Mouse (Mus musculus) spleen, postnatal 0 days (tissue): Measurements from ENCODE around the gene Snph. TPM values are rescaled to one million over a fixed set of nuclear protein-coding genes. Genes with fewer than 3 reads are reported as not detected.

Source experiments
- polyA plus RNA-seq: library from polyadenylated mRNA; unstranded; fragments of >200 nt; fragmentation: Nextera tagmentation; extraction: Ambion mirVana; gene quantifications from 2 replicates; pipeline ENCODE4 v1.2.1, GENCODE M21; 2015

The Snph gene
- 0.04 and 0.10 TPM in 2 replicates for polyA plus RNA-seq

DNA sequence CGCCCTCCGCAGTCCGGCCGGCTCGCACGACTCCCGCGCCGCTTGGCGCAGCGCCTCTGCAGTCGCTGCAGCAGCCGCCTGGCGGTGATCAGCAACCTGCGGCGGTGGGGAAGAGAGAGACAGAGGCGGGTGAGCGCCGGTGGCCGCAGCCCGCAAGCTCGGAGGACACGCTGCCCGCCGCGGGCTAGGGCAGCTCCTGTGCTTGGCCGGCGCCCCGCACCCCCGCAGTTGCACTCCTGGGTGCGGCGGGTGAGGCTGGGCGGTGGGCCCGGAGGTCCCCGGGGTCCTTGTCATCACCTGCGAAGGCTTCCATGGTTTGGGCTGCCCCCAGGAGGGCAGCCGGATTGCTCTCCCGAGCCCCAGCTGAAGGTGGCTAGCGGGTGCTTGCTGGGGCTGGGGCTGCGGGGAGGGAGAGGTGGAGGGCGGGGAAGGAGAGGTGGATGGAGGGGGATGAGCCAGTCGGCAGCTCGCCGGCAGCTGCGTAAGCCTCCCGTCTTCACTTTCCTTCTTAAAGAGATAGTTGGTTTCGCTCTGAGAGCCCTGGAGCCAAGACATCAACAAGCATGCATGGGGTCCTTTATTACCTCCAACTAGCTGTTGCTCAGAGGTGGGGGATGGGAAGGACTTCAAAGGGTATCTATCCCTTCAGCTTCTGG, at the start of gene Snph:
TSS of gene Snph (minus strand) at position 435 of the 656 bp plus-strand sequence.

DNA sequence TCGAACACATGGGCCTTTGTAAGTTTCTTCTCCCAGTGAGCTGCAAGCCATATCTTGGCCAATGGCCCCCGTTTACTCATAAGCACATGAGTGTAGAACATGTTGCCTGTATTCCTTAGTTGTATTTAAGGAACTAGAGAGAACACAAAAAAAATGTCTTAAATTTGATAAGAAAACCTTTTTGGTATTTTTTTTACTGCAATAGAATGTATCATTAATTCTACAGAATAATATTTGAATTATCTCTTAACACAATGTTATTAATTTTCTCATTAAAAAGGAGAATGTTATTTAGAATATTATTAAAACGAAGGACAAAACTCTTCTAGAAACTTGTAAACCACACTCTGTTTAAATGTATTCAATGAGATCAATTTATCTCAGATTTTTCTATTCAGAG, 36.0 kb upstream of the Snph start, which contains the start of gene Rad21l:
TSS of gene Rad21l (minus strand) at position 101 of the 400 bp plus-strand sequence.

GRCm38 (mm10) chr2:151571873-151572700, 60.3 kb downstream of the Snph start, which contains the start of gene Sdcbp2:
TSS of gene Sdcbp2 (plus strand) at chr2:151572622.

DNA sequence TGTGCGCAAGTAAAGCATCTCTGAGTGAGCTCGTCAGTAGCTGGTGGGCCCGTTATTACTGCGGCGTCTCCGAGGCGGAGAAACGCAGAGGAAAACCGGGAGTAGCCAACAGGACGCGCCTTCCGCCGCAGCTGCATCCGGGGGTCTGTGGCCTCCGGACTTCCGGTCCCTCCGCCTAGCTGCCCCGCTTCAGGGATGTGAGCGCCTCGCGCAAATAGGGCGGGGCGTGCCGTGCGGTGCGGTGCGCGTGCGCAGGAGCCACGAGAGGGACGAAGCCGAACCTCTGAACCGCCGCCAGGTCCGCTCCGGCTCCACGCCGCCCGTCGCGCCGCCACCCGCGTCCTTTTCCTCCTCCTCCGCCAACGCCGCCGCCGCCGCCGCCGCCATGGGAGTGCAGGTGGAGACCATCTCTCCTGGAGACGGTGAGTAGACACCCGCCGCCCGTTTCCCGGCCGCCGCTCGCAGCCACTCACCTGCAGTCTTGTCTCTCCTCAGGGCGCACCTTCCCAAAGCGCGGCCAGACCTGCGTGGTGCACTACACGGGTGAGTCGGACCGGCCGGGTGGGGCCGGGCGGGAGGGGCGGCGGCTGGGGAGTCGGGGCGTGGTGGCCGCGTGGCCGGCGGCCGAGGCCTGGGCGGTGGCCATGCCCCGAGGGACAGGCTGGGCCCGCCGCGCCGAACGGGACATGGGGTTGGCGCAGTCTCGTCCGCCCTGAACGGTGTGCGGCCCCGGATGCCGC, 89.9 kb downstream of the Snph start, which contains the start of gene Fkbp1a:
TSS of gene Fkbp1a (plus strand) at position 161 of the 740 bp plus-strand sequence.

Other genes with a start within 250 kb of the Snph start
- gene 4921509C19Rik, start 156.4 kb downstream of the Snph start, polyA plus RNA-seq, result not detected in 2 replicates
- 86.9 and 91.1 TPM in 2 replicates for gene Nsfl1c, start 138.4 kb downstream of the Snph start, polyA plus RNA-seq
- 154 and 171 TPM in 2 replicates for gene Fkbp1a, start 90.1 kb downstream of the Snph start, polyA plus RNA-seq
- gene Sdcbp2, start 60.0 kb downstream of the Snph start, polyA plus RNA-seq, result 0.27 and 0.42 TPM in 2 replicates
- not detected in 2 replicates for gene Rad21l, start 35.9 kb upstream of the Snph start, polyA plus RNA-seq
- 0.29 TPM in 1 of 2 replicates, not detected in the other for gene Tmem74b, start 69.4 kb upstream of the Snph start, polyA plus RNA-seq
- 70.2 and 80.5 TPM in 2 replicates for gene Psmf1, start 111.6 kb upstream of the Snph start, polyA plus RNA-seq
- gene Rspo4, start 210.3 kb upstream of the Snph start, polyA plus RNA-seq, result not detected in 2 replicates